Mouse (Mus musculus): ENCODE data around the gene Auts2. TPM values are rescaled to one million over a fixed set of nuclear protein-coding genes. Genes with fewer than 3 reads are reported as not detected.

Gene Auts2
- polyA plus RNA-seq, 1 experiment: 0.55 TPM

DNA sequence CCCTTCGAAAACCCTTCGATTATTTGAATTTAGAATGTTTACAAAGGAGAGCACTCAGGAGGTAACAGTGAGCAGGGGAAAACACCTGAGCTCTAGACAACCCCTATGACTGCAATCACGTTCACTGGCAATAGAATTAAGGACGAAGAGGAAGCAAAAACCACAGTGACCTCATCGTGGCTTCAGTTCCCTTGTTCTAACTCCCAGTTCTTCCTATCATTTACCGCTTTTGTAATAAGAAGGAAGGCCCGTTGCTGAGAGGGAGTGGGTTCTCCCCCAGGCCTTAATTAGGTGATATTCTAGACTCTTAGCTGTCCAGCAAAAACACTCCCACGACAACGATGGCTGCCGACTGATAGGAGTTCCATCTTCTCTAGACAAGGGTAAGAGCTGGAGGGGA is 704.1 kb downstream of the Auts2 start:
- H3K27ac ChIP-seq (ENCODE audit: insufficient read depth, low read depth, low read length): no peak overlapping the region
- H3K4me3 ChIP-seq (ENCODE audit: insufficient read depth, low read length): no peak overlapping the region
- TF ChIP-seq POLR2A (IDR thresholded peaks at IDR 0.05; ENCODE audit: borderline replicate concordance, low read depth, low read length) (no peak), CTCF (IDR thresholded peaks at IDR 0.05; ENCODE audit: low read depth, low read length) (no peak)
- peaks cover 5% of the 10 kb centered on the region for H3K4me1 ChIP-seq (ENCODE audit: control insufficient read depth, insufficient read depth, low read length)

DNA sequence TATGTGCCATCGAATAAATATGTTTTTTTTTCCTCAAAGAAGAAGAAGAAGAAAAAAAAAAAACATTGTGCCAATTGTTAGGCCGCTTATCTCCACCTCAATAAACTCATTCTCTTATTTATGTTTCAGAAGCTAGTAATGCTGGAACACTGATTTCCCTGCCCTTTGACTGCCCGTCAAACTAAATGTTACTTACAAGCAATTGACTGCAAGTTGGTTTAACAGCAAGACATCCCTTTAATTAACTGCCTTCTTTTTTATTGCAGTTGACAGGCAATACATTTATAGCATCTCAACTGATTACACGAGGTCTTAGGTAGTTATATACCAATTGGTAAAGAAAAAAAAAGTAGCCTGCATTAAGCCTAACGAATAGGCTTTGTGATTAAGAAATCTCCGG is 705.1 kb downstream of the Auts2 start:
- H3K4me3 ChIP-seq (ENCODE audit: insufficient read depth, low read length): no peak overlapping the region
- peaks cover 5% of the 10 kb centered on the region for H3K4me1 ChIP-seq (ENCODE audit: control insufficient read depth, insufficient read depth, low read length)
- no peak overlapping the region for H3K27ac ChIP-seq (ENCODE audit: insufficient read depth, low read depth, low read length)
- TF ChIP-seq CTCF (IDR thresholded peaks at IDR 0.05; ENCODE audit: low read depth, low read length): no peak

DNA sequence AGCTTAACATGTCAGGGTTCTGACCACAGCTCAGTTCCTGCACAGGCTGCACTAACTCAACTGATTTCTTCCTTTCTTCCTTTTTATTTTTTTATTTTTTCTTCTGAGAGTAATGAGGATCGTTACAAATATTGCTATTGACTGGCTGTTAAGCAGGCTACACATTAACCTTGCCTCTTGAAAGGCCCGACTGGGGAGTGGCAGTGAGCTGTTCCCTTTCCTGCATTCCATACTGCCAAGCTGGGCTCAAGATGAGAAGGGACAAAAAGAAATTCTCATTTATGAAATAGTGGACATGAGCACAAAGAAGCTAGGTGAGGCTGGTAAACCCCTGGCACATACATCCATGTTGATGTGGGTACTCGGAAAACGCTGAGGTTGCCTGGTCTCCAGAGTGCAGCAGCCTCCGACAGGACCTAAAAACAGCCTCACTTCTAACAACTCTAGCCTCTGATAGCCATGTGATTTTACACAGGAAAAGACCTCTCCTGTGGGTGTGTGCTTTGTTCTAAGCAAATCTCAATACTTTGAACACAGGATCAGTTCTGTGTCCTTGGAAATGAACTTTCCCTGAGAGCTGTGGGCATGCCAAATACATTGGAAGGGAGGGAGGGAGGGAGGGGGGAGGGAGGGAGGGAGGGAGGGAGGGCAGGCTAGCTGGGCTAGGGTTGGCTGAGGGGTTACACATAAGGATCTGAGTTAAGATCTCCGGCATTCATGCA is 707.0 kb downstream of the Auts2 start:
- Histone ChIP-seq H3K4me3 (ENCODE audit: insufficient read depth, low read length) (no peak overlapping the region), H3K4me1 (ENCODE audit: control insufficient read depth, insufficient read depth, low read length) (peaks cover 5% of the 10 kb centered on the region), H3K27ac (ENCODE audit: insufficient read depth, low read depth, low read length) (no peak overlapping the region)
- no peak for TF ChIP-seq CTCF (IDR thresholded peaks at IDR 0.05; ENCODE audit: low read depth, low read length)
- no peak for TF ChIP-seq POLR2A (IDR thresholded peaks at IDR 0.05; ENCODE audit: borderline replicate concordance, low read depth, low read length)

DNA sequence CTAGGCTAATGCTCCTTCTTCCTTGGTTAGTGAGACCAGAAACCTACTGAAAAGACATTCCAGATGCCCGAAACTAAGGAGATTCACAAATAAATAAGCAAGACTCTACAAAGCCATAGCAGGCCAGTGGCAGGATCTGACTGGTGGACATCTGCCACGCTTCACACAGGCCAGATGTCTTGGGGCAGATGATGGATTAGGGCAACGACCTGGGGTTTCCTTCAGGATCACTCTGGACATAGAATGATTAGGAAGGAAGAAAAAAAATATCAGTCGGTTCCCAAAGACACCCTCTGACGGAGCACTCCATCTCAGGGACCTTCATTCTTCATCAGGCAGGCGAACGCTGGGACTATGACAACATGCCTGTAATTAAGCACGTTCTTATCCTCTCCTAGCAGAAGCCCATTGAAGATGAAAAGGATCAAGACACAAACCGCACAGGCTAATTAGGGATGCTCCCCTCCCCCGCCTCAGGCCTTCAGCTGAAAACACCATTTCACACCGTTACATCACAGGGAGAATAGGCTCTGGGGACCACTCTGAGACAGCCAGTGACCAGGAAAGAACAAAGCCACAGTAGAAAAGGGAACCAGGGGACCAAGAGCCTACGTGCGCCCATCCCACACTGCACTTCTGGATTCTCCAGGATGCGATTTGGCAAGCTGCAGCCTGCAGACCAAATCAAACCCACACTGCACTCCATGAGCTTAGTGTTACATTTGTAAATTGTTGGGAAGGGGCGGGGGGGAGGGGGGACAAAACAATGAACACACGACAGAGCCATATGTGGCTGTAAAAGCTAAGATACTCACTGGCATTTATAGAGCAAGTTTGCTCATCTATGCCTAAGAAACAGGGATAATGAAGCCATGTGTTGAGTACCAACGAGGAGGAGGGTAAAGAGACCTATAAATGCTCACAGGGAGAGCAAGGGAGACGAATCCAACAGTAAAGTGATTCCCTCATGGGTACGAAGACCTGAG is 710.0 kb downstream of the Auts2 start:
- no peaks in the 10 kb centered on the region for H3K4me1 ChIP-seq (ENCODE audit: control insufficient read depth, insufficient read depth, low read length)
- H3K4me3 ChIP-seq (ENCODE audit: insufficient read depth, low read length): no peak overlapping the region
- H3K27ac ChIP-seq (ENCODE audit: insufficient read depth, low read depth, low read length): no peak overlapping the region
- TF ChIP-seq CTCF (IDR thresholded peaks at IDR 0.05; ENCODE audit: low read depth, low read length) (no peak), POLR2A (IDR thresholded peaks at IDR 0.05; ENCODE audit: borderline replicate concordance, low read depth, low read length) (no peak)

DNA sequence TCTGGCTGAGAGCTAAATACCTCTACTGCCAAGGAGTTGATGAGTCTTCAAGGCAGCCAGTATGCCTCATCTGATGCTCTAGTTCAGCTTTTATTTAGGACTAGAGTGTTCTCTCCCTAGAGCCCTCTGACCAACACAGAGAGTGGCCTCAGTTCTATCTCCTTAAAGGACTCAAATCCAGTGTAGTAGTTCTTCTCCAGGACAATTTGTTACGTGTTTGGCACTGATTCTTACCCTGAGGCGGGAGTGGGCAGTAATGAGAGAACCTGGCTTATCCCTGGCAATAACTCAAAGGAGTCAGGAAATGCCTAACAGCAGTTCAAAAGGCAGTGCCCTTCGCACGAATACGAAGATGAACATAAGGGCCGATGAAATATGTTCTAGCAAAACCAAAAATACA is 713.0 kb downstream of the Auts2 start:
- Histone ChIP-seq H3K27ac (ENCODE audit: insufficient read depth, low read depth, low read length) (no peak overlapping the region), H3K4me1 (ENCODE audit: control insufficient read depth, insufficient read depth, low read length) (no peaks in the 10 kb centered on the region), H3K4me3 (ENCODE audit: insufficient read depth, low read length) (no peak overlapping the region)
- TF ChIP-seq POLR2A (IDR thresholded peaks at IDR 0.05; ENCODE audit: borderline replicate concordance, low read depth, low read length) (no peak), CTCF (IDR thresholded peaks at IDR 0.05; ENCODE audit: low read depth, low read length) (no peak)

DNA sequence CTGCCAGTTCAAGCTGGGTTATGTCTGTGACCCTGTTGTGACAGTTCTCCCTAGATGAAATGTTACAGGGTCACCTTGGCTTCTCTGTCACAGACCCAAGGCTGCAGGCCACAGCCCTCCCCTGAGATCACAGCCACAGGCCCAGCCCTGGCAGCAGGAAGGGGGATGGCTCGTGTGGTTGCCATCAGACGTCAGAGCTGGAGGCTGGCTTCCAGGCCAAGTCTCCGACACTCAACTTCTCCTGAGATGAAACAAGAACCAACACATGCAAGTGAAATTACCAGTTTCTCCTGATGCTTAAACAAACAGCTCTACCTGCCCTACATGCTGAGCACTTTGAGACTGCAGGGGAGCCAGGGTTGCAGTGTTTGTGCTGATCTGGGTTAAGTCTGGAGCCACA is 713.9 kb downstream of the Auts2 start:
- TF ChIP-seq CTCF (IDR thresholded peaks at IDR 0.05; ENCODE audit: low read depth, low read length) (no peak), POLR2A (IDR thresholded peaks at IDR 0.05; ENCODE audit: borderline replicate concordance, low read depth, low read length) (no peak)
- Histone ChIP-seq H3K4me1 (ENCODE audit: control insufficient read depth, insufficient read depth, low read length) (no peaks in the 10 kb centered on the region), H3K27ac (ENCODE audit: insufficient read depth, low read depth, low read length) (no peak overlapping the region), H3K4me3 (ENCODE audit: insufficient read depth, low read length) (no peak overlapping the region)

DNA sequence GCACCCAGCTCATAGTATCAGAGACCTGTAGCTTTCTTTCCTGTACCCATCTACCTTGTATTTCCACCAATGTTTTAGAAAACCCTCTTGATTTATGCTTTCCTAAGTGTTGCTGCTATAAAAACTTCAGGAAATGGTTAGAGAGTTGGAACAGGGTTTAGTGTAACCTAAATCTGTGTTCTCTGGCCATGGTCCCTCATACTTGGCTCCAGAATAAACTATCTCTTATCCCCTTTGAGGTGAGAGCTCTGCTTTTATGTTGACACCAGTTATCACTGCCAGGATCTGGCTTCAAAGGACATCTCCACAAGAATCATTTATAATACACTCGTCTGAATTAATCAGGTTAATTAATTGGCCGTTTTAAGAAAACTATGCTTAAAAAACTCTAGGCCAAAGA is 714.5 kb downstream of the Auts2 start:
- no peak overlapping the region for H3K27ac ChIP-seq (ENCODE audit: insufficient read depth, low read depth, low read length)
- TF ChIP-seq CTCF (IDR thresholded peaks at IDR 0.05; ENCODE audit: low read depth, low read length) (no peak), POLR2A (IDR thresholded peaks at IDR 0.05; ENCODE audit: borderline replicate concordance, low read depth, low read length) (no peak)
- no peaks in the 10 kb centered on the region for H3K4me1 ChIP-seq (ENCODE audit: control insufficient read depth, insufficient read depth, low read length)
- H3K4me3 ChIP-seq (ENCODE audit: insufficient read depth, low read length): no peak overlapping the region

DNA sequence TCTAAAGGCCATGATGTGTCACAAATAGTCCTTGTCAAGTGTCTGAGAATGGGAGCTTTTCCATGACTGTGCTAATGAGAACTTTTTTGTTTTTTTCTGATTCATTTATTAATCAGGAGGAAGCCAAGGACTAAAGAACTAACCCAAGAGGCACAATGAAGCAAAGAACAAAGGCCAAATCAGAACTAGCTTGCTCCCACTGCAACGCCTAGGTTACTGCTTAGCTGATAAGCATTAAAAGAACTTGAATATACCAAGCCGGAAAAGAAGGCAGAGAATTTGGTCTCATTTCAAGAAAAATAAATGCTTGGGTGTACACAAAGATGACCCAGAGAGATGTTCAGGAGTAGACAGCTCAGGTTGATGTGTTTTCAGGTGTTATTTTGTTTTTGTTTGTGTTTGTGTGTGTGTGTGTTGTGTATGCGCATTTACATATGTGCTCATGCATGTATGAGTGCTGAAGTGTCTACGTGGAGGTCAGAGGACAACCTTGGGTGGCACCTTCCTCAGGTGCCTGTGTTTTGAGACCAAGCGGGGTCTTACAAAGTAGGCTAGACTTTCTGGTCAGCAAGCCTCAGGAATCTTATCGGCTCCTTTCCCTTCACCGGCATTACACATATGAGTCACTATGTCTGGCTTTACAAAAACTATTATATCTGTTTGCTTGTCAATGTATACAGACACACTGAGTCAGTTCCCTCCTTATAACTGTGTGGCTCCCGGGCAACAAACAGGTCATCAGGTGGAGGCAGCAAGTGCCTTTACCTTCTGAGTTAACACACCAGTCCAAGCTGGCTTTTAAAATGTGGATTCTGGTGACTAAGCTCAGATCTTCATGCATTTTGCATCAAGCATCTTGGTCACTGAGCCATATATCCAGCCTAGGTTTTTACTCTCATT is 716.5 kb downstream of the Auts2 start:
- peaks cover 1% of the 10 kb centered on the region; the same call in 1 of the 2 replicates for H3K4me1 ChIP-seq (ENCODE audit: control insufficient read depth, insufficient read depth, low read length)
- no peak overlapping the region for H3K4me3 ChIP-seq (ENCODE audit: insufficient read depth, low read length)
- TF ChIP-seq POLR2A (IDR thresholded peaks at IDR 0.05; ENCODE audit: borderline replicate concordance, low read depth, low read length): no peak
- no peak for TF ChIP-seq CTCF (IDR thresholded peaks at IDR 0.05; ENCODE audit: low read depth, low read length)
- no peak overlapping the region for H3K27ac ChIP-seq (ENCODE audit: insufficient read depth, low read depth, low read length)

DNA sequence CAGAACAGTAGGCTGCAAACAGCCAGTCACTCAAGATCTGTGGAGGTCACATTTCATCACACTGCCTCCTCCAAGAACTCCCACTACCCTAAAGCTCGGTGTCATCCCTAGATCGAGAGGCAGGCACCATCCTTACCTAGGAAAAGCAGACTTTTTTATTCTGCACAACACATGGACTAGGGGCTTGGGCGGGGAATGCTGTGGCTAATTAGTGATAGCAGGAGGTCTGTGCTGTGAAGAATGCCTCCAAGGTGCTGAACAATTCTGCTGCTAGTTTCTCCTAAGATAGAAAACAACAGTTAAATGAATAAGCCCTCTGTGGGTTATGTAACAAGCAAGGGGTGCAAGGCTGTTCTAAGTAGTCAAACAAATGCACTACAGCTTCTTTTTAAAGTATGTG is 717.7 kb downstream of the Auts2 start:
- Histone ChIP-seq H3K4me3 (ENCODE audit: insufficient read depth, low read length) (no peak overlapping the region), H3K27ac (ENCODE audit: insufficient read depth, low read depth, low read length) (no peak overlapping the region), H3K4me1 (ENCODE audit: control insufficient read depth, insufficient read depth, low read length) (peaks cover 5% of the 10 kb centered on the region)
- TF ChIP-seq POLR2A (IDR thresholded peaks at IDR 0.05; ENCODE audit: borderline replicate concordance, low read depth, low read length) (no peak), CTCF (IDR thresholded peaks at IDR 0.05; ENCODE audit: low read depth, low read length) (no peak)

All from bone marrow macrophage, adult 2 months (primary cell).